Mouse (Mus musculus): Measurements from ENCODE around the gene Trio. TPM values are rescaled to one million over a fixed set of nuclear protein-coding genes. Genes with fewer than 3 reads are reported as not detected.

The Trio gene
- polyA plus RNA-seq, 1 experiment from 2014 or later = 38.4 TPM

- Histone ChIP-seq H3K27me3 (ENCODE audit: low read depth, poor library complexity, severe bottlenecking) (no peaks in the 10 kb centered on the region), H3K9me3 (replicated peaks) (no peaks in the 10 kb centered on the region), H3K4me3 (no peak overlapping the region), H3K4me1 (peaks cover 67% of the 10 kb centered on the region), H3K27ac (peak overlapping the region; percentile 89), H3K36me3 (peaks cover 40% of the 10 kb centered on the region)
- WGBS = 49% methylated on average over 20 of the region's 20 CpGs
- DNase-seq (ENCODE audit: low spot score) = peak; percentile 52
These were observed 228.0 kb downstream of the Trio start for GRCm38 (mm10) chr15:27797480-27798155.

- peaks cover 70% of the 10 kb centered on the region for H3K4me1 ChIP-seq
- WGBS = 86% methylated on average over 7 of the region's 7 CpGs
- H3K27me3 ChIP-seq (ENCODE audit: low read depth, poor library complexity, severe bottlenecking) = no peaks in the 10 kb centered on the region
These were observed 228.8 kb downstream of the Trio start for GRCm38 (mm10) chr15:27796868-27797222.

GRCm38 (mm10) chr15:27795942-27796867 is 229.4 kb downstream of the Trio start:
- H3K9me3 ChIP-seq (replicated peaks) = no peaks in the 10 kb centered on the region
- H3K36me3 ChIP-seq = peaks cover 27% of the 10 kb centered on the region
- no peak for DNase-seq (ENCODE audit: low spot score)
- H3K27ac ChIP-seq = peak overlapping the region; percentile 89
- H3K27me3 ChIP-seq (ENCODE audit: low read depth, poor library complexity, severe bottlenecking) = no peaks in the 10 kb centered on the region
- H3K4me3 ChIP-seq = no peak overlapping the region
- 89% methylated on average over 22 of the region's 22 CpGs for WGBS
- H3K4me1 ChIP-seq = peaks cover 72% of the 10 kb centered on the region

More at GRCm38 (mm10) chr15:27796868-27797222, 228.8 kb downstream of the Trio start:
- Histone ChIP-seq H3K27ac (peak overlapping the region; percentile 89), H3K4me3 (no peak overlapping the region), H3K36me3 (peaks cover 33% of the 10 kb centered on the region), H3K9me3 (replicated peaks) (no peaks in the 10 kb centered on the region)
- DNase-seq (ENCODE audit: low spot score) = no peak

GRCm38 (mm10) chr15:27793284-27793683 is 232.4 kb downstream of the Trio start:
- Histone ChIP-seq H3K36me3 (peaks cover under 1% of the 10 kb centered on the region; the same call in 1 of the 2 replicates), H3K9me3 (replicated peaks) (no peaks in the 10 kb centered on the region), H3K4me1 (peaks cover 91% of the 10 kb centered on the region), H3K27ac (peak overlapping the region; percentile 77), H3K4me3 (no peak overlapping the region), H3K27me3 (ENCODE audit: low read depth, poor library complexity, severe bottlenecking) (no peaks in the 10 kb centered on the region)
- no peak for DNase-seq (ENCODE audit: low spot score)
- WGBS = 83% methylated on average over 6 of the region's 6 CpGs

GRCm38 (mm10) chr15:27792473-27792872 is 233.2 kb downstream of the Trio start:
- Histone ChIP-seq H3K36me3 (no peaks in the 10 kb centered on the region), H3K4me1 (peaks cover 91% of the 10 kb centered on the region), H3K9me3 (replicated peaks) (no peaks in the 10 kb centered on the region), H3K4me3 (no peak overlapping the region), H3K27ac (peak overlapping the region; percentile 77; the same call in 1 of the 2 replicates), H3K27me3 (ENCODE audit: low read depth, poor library complexity, severe bottlenecking) (no peaks in the 10 kb centered on the region)
- DNase-seq (ENCODE audit: low spot score) = no peak
- 85% methylated on average over 11 of the region's 11 CpGs for WGBS

- 89% methylated on average over 5 of the region's 5 CpGs for WGBS
- Histone ChIP-seq H3K27ac (no peak overlapping the region), H3K36me3 (no peaks in the 10 kb centered on the region), H3K4me1 (peaks cover 91% of the 10 kb centered on the region), H3K27me3 (ENCODE audit: low read depth, poor library complexity, severe bottlenecking) (no peaks in the 10 kb centered on the region), H3K4me3 (no peak overlapping the region), H3K9me3 (replicated peaks) (no peaks in the 10 kb centered on the region)
- DNase-seq (ENCODE audit: low spot score) = no peak
These were observed 234.5 kb downstream of the Trio start for GRCm38 (mm10) chr15:27791141-27791540.

- Histone ChIP-seq H3K4me3 (no peak overlapping the region), H3K27me3 (ENCODE audit: low read depth, poor library complexity, severe bottlenecking) (no peaks in the 10 kb centered on the region), H3K4me1 (peaks cover 91% of the 10 kb centered on the region), H3K9me3 (replicated peaks) (no peaks in the 10 kb centered on the region), H3K36me3 (no peaks in the 10 kb centered on the region), H3K27ac (peak overlapping the region; percentile 93; the same call in 1 of the 2 replicates)
- WGBS = 90% methylated on average over 6 of the region's 6 CpGs
- DNase-seq (ENCODE audit: low spot score) = no peak
These were observed 234.9 kb downstream of the Trio start for GRCm38 (mm10) chr15:27790699-27791098.

- Histone ChIP-seq H3K27me3 (ENCODE audit: low read depth, poor library complexity, severe bottlenecking) (no peaks in the 10 kb centered on the region), H3K36me3 (no peaks in the 10 kb centered on the region), H3K9me3 (replicated peaks) (no peaks in the 10 kb centered on the region), H3K27ac (peak overlapping the region; percentile 93), H3K4me3 (no peak overlapping the region), H3K4me1 (peaks cover 96% of the 10 kb centered on the region)
- DNase-seq (ENCODE audit: low spot score) = no peak
- WGBS = 47% methylated on average over 3 of the region's 3 CpGs
These were observed 236.3 kb downstream of the Trio start for GRCm38 (mm10) chr15:27789325-27789724.

- H3K36me3 ChIP-seq = peaks cover 3% of the 10 kb centered on the region; the same call in 1 of the 2 replicates
- no peaks in the 10 kb centered on the region for H3K9me3 ChIP-seq (replicated peaks)
- H3K27me3 ChIP-seq (ENCODE audit: low read depth, poor library complexity, severe bottlenecking) = no peaks in the 10 kb centered on the region
- peaks cover 96% of the 10 kb centered on the region for H3K4me1 ChIP-seq
- H3K4me3 ChIP-seq = peak overlapping the region; percentile 71
- DNase-seq (ENCODE audit: low spot score) = peak; percentile 62
- H3K27ac ChIP-seq = peak overlapping the region; percentile 93
- WGBS = 26% methylated on average over 17 of the region's 17 CpGs
These were observed 237.4 kb downstream of the Trio start for GRCm38 (mm10) chr15:27788122-27788759.

GRCm38 (mm10) chr15:27787151-27787550 is 238.5 kb downstream of the Trio start:
- peak overlapping the region; percentile 93 for H3K27ac ChIP-seq
- peaks cover 3% of the 10 kb centered on the region; the same call in 1 of the 2 replicates for H3K36me3 ChIP-seq
- H3K4me3 ChIP-seq = peak overlapping the region; percentile 71
- no peaks in the 10 kb centered on the region for H3K27me3 ChIP-seq (ENCODE audit: low read depth, poor library complexity, severe bottlenecking)
- no peak for DNase-seq (ENCODE audit: low spot score)
- no peaks in the 10 kb centered on the region for H3K9me3 ChIP-seq (replicated peaks)
- 61% methylated on average over 4 of the region's 4 CpGs for WGBS
- peaks cover 96% of the 10 kb centered on the region for H3K4me1 ChIP-seq

- H3K27me3 ChIP-seq (ENCODE audit: low read depth, poor library complexity, severe bottlenecking) = no peaks in the 10 kb centered on the region
- no peaks in the 10 kb centered on the region for H3K9me3 ChIP-seq (replicated peaks)
- DNase-seq (ENCODE audit: low spot score) = no peak
- WGBS = 65% methylated on average over 11 of the region's 11 CpGs
- H3K4me1 ChIP-seq = peaks cover 98% of the 10 kb centered on the region
- H3K4me3 ChIP-seq = peak overlapping the region; percentile 71
- H3K27ac ChIP-seq = peak overlapping the region; percentile 93
- H3K36me3 ChIP-seq = peaks cover 4% of the 10 kb centered on the region; the same call in 1 of the 2 replicates
These were observed 239.2 kb downstream of the Trio start for GRCm38 (mm10) chr15:27786418-27786817.

GRCm38 (mm10) chr15:27785280-27786001 is 240.2 kb downstream of the Trio start:
- H3K4me1 ChIP-seq = peaks cover 100% of the 10 kb centered on the region
- 65% methylated on average over 12 of the region's 12 CpGs for WGBS
- no peaks in the 10 kb centered on the region for H3K9me3 ChIP-seq (replicated peaks)
- H3K27ac ChIP-seq = peak overlapping the region; percentile 93
- H3K27me3 ChIP-seq (ENCODE audit: low read depth, poor library complexity, severe bottlenecking) = no peaks in the 10 kb centered on the region
- peak overlapping the region; percentile 71 for H3K4me3 ChIP-seq
- peaks cover 6% of the 10 kb centered on the region for H3K36me3 ChIP-seq
- DNase-seq (ENCODE audit: low spot score) = no peak

Measured in limb, embryonic 10.5 days (tissue).